Mouse (Mus musculus) layer of hippocampus, postnatal 10 days (tissue): ENCODE measurements at regions not wholly inside any gene's neighbourhood (a gene's known extent, or its start where the extent isn't known, plus 50 kb on each side); places are given as distances from the start of the nearest gene placed in this dataset.
A peak's percentile ranks its signal among the peaks of the same experiment; 100 is the strongest.

ENCODE experiments used
- DNase-seq, 2 experiments: peaks; one replicate each; pipeline ENCODE4 v3.0.0; 2021; ENCODE audit warnings: low spot score in 2 of 2

DNA sequence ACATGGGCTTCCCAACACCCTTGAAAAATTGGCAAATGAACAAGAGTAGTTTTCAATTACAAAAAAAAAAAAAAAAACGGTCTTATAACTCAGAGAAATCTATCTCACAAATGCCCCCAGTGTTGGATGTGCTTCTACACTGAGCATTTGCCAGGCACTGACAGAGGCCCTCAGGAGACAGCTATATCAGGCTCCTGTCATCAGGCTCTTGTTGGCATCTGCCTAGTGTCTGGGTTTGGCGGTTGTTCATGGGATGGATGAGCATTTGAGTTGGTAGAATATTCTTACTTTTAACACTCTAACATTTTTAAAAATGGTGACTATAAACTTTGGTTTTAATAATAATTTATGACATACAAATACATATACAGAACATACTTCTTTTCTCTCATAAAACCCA, 1555.4 kb upstream of the Map3k7 start:
- DNase-seq, result no peak

DNA sequence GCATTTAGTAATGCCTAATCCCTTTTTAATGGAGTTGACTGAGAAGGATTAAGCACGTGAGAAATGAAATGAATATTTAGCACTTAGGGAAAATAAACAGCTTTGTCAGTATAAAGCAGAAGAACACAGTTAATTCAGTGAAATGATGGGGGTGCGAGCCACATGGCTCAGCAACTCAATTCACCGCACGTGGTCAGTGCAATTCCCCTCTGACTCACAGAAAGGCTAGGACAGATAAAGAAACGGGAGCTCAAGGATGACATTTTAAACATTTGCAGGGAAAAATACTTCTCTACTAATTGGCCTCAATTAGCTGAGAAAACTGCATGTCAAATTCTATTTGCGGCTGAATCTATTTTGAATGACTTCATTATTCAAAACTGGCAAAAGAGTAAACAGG, 1516.3 kb upstream of the Map3k7 start:
- no peak for DNase-seq

GRCm38 (mm10) chr4:30450395-30450794, 1513.5 kb upstream of the Map3k7 start:
- DNase-seq, result no peak

- DNase-seq, result no peak
Measured at GRCm38 (mm10) chr4:30467336-30467933, 1496.5 kb upstream of the Map3k7 start.

DNA sequence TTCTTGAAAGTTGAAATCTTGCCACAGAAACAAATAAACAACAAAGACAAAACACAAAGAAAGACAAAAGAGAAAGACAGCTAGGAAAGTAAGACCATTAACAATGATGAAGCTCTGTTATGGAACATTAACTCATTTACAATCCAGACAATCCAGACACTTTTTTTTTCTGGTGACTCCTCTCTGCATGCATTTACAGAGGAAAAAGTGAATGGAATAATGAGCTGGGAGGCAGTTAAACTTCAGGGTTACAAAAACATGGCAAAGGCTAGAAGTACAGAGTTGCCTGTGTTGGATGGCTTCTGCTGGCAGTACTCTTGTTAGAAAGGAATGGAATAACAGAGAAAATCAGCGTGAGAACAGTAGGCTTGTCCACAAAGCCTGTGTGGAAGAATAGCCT, 1487.3 kb upstream of the Map3k7 start:
- no peak for DNase-seq

GRCm38 (mm10) chr4:30500067-30500670, 1463.7 kb upstream of the Map3k7 start:
- peak in 1 of 2 experiments; percentile 9 for DNase-seq
